12 mouse cellular contexts compared by ENCODE assay signal in genomic region chr12:105873283-105873682, GRCm38 (mm10).
DNase-seq lines count a peak whose midpoint lies in the region; ATAC-seq and TF ChIP-seq lines count a peak whose summit lies in the region.
"Had no signal": no experiment of that assay in that cellular context is flagged by ENCODE, and none has a peak within 500 bp of the region (broad histone marks: within the 10 kb centered on the region; RNA-seq: fewer than 3 reads in every experiment).

No protein-coding gene starts in this region.

- no peak for TF ChIP-seq POLR2A in liver, adult 2 months (IDR thresholded peaks at IDR 0.05; ENCODE audit: extremely low read depth, insufficient read depth, low read length)
- no peak for TF ChIP-seq POLR2A in bone marrow macrophage, adult 2 months (IDR thresholded peaks at IDR 0.05; ENCODE audit: borderline replicate concordance, low read depth, low read length)
- TF ChIP-seq POLR2A in testis, adult 2 months (IDR thresholded peaks at IDR 0.05; ENCODE audit: control insufficient read depth, low read depth, low read length): no peak

- H3K9me3 ChIP-seq in liver, embryonic 12.5 days (replicated peaks): no peaks in the 10 kb centered on the region
- H3K9me3 ChIP-seq: limb, embryonic 15.5 days; neural tube, embryonic 12.5 days had no signal

- DNase-seq in adrenal gland, postnatal 25 days: peak; percentile 26
- no peak for DNase-seq in adrenal gland, adult 2 months
- DNase-seq in liver, adult 2 months (ENCODE audit: extremely low read depth, low read depth, low spot score): no peak
- no peak for DNase-seq in urinary bladder, postnatal 14 days (ENCODE audit: low spot score)
- DNase-seq in cerebellum, postnatal 4 days (ENCODE audit: low spot score in 2 of 2): no peak
- DNase-seq: cerebellum, postnatal 36 days had no signal

- no peaks in the 10 kb centered on the region; the same call in 1 of the 2 replicates for H3K27me3 ChIP-seq in liver, adult 2 months (ENCODE audit: control insufficient read depth, insufficient read depth, low read length)
- peaks cover 48% of the 10 kb centered on the region for H3K27me3 ChIP-seq in liver, embryonic 12.5 days (replicated peaks)
- H3K27me3 ChIP-seq in testis, adult 2 months (ENCODE audit: control insufficient read depth, insufficient read depth, low read length): no peaks in the 10 kb centered on the region
- H3K27me3 ChIP-seq: neural tube, embryonic 12.5 days had no signal

- WGBS in liver, adult 2 months: 52% methylated on average over 2 of the region's 2 CpGs
- WGBS in liver, embryonic 12.5 days (ENCODE audit: insufficient replicate concordance): 48% methylated on average over 2 of the region's 2 CpGs

- ATAC-seq in liver, embryonic 12.5 days: no peak
- ATAC-seq: forebrain, embryonic 16.5 days had no signal

- no peak overlapping the region for H3K4me2 ChIP-seq in liver, embryonic 12.5 days
- H3K4me2 ChIP-seq: limb, embryonic 15.5 days; neural tube, embryonic 12.5 days had no signal

- H3K4me3 ChIP-seq in liver, adult 2 months (ENCODE audit: insufficient read depth, low read depth, low read length): no peak overlapping the region
- H3K4me3 ChIP-seq in liver, embryonic 12.5 days: no peak overlapping the region
- H3K4me3 ChIP-seq in bone marrow macrophage, adult 2 months (ENCODE audit: insufficient read depth, low read length): no peak overlapping the region
- H3K4me3 ChIP-seq in testis, adult 2 months (ENCODE audit: control insufficient read depth, low read depth, low read length): no peak overlapping the region
- H3K4me3 ChIP-seq: limb, embryonic 15.5 days; neural tube, embryonic 12.5 days had no signal

- no peak overlapping the region for H3K27ac ChIP-seq in liver, adult 2 months (replicated peaks; ENCODE audit: insufficient read depth, low read depth, low read length)
- H3K27ac ChIP-seq in liver, embryonic 12.5 days: no peak overlapping the region
- no peak overlapping the region for H3K27ac ChIP-seq in bone marrow macrophage, adult 2 months (ENCODE audit: insufficient read depth, low read depth, low read length)
- no peak overlapping the region for H3K27ac ChIP-seq in testis, adult 2 months (ENCODE audit: control insufficient read depth, insufficient read depth, low read depth, low read length)
- H3K27ac ChIP-seq: limb, embryonic 15.5 days; neural tube, embryonic 12.5 days had no signal

- H3K36me3 ChIP-seq in liver, adult 2 months (ENCODE audit: control insufficient read depth, insufficient read depth, low read length): no peaks in the 10 kb centered on the region
- no peaks in the 10 kb centered on the region for H3K36me3 ChIP-seq in liver, embryonic 12.5 days
- no peaks in the 10 kb centered on the region for H3K36me3 ChIP-seq in testis, adult 2 months (ENCODE audit: control insufficient read depth, insufficient read depth, low read length)
- H3K36me3 ChIP-seq: limb, embryonic 15.5 days; neural tube, embryonic 12.5 days had no signal

- H3K4me1 ChIP-seq in liver, adult 2 months (ENCODE audit: control insufficient read depth, insufficient read depth, low read length): no peaks in the 10 kb centered on the region
- H3K4me1 ChIP-seq in liver, embryonic 12.5 days: no peaks in the 10 kb centered on the region; the same call in 1 of the 2 replicates
- peaks cover 3% of the 10 kb centered on the region for H3K4me1 ChIP-seq in bone marrow macrophage, adult 2 months (ENCODE audit: control insufficient read depth, insufficient read depth, low read length)
- H3K4me1 ChIP-seq in testis, adult 2 months (ENCODE audit: control insufficient read depth, insufficient read depth, low read length): peaks cover 3% of the 10 kb centered on the region

- no peaks in the 10 kb centered on the region for H3K79me2 ChIP-seq in liver, adult 2 months (ENCODE audit: control insufficient read depth, insufficient read depth, low read length)

- H3K9ac ChIP-seq in liver, adult 2 months (ENCODE audit: low read depth, low read length): no peak overlapping the region
- H3K9ac ChIP-seq in liver, embryonic 12.5 days: no peak overlapping the region
- H3K9ac ChIP-seq: limb, embryonic 15.5 days; neural tube, embryonic 12.5 days had no signal

- peak; percentile 29; the same call in 1 of the 2 replicates for TF ChIP-seq CTCF in liver, adult 2 months (IDR thresholded peaks at IDR 0.05; ENCODE audit: low read depth, low read length)
- TF ChIP-seq CTCF in bone marrow macrophage, adult 2 months (IDR thresholded peaks at IDR 0.05; ENCODE audit: low read depth, low read length): 0 out of 2 replicates have a peak, but pooled peaks have one; percentile 27
- peak; percentile 55; the same call in 1 of the 2 replicates for TF ChIP-seq CTCF in testis, adult 2 months (IDR thresholded peaks at IDR 0.05; ENCODE audit: control insufficient read depth, insufficient read depth, insufficient replicate concordance, low read depth, low read length)
